Mouse (Mus musculus) heart, embryonic 15.5 days (tissue): Measurements from ENCODE around the gene Krtap27-1. TPM values are rescaled to one million over a fixed set of nuclear protein-coding genes. Genes with fewer than 3 reads are reported as not detected.
A peak's percentile ranks its signal among the peaks of the same experiment; 100 is the strongest.

Source experiments
- ATAC-seq: fragments of 200-750 bp; cut with Nextera tagmentation; replicated peaks from 2 replicates; pipeline ENCODE4 v1.8.0; 2017; ENCODE audit warnings: low read depth, moderate TSS enrichment; ENCODE audit not compliant: insufficient number of reproducible peaks, insufficient read depth, low FRiP score
- H3K27ac ChIP-seq: fragments of 300-500 bp; sonication (generic); 2 replicates; pipeline ENCODE4 v1.5.1; 2015; ENCODE audit warnings: mild to moderate bottlenecking, inconsistent platforms
- H3K27me3 ChIP-seq: fragments of 300-500 bp; sonication (generic); 2 replicates; pipeline ENCODE4 v1.6.1; 2015; ENCODE audit warnings: inconsistent platforms
- H3K36me3 ChIP-seq: fragments of 300-500 bp; sonication (generic); 2 replicates; pipeline ENCODE4 v1.6.1; 2015; ENCODE audit warnings: mild to moderate bottlenecking, inconsistent platforms
- H3K4me1 ChIP-seq: fragments of 300-500 bp; sonication (generic); replicated peaks from 2 replicates; pipeline ENCODE4 v1.6.1; 2015; ENCODE audit warnings: inconsistent platforms
- H3K4me2 ChIP-seq: fragments of 300-500 bp; sonication (generic); 2 replicates; pipeline ENCODE4 v1.6.1; 2015; ENCODE audit warnings: inconsistent platforms, mild to moderate bottlenecking, moderate library complexity
- H3K4me3 ChIP-seq: fragments of 300-500 bp; sonication (generic); 2 replicates; pipeline ENCODE4 v1.5.1; 2015; ENCODE audit warnings: mild to moderate bottlenecking, inconsistent platforms
- H3K9ac ChIP-seq: fragments of 300-500 bp; sonication (generic); 2 replicates; pipeline ENCODE4 v1.6.1; 2015; ENCODE audit warnings: mild to moderate bottlenecking, inconsistent platforms
- H3K9me3 ChIP-seq: fragments of 300-500 bp; sonication (generic); replicated peaks from 2 replicates; pipeline ENCODE4 v1.6.1; 2016; ENCODE audit warnings: inconsistent platforms
- WGBS: fragments of 180-500 bp; shearing (Covaris S2); methylation state at CpG from one replicate; pipeline ENCODE4 v1.1.7; 2015; ENCODE audit warnings: mixed read lengths; 5-methylcytosine and 5-hydroxymethylcytosine counted together
- polyA plus RNA-seq: library from polyadenylated mRNA; unstranded; fragments of >200 nt; fragmentation: Nextera tagmentation; extraction: Ambion mirVana; gene quantifications from 2 replicates; pipeline ENCODE4 v1.2.1, GENCODE M21; 2015

Krtap27-1 gene
- polyA plus RNA-seq, 1 experiment from 2014 or later, result not detected

DNA sequence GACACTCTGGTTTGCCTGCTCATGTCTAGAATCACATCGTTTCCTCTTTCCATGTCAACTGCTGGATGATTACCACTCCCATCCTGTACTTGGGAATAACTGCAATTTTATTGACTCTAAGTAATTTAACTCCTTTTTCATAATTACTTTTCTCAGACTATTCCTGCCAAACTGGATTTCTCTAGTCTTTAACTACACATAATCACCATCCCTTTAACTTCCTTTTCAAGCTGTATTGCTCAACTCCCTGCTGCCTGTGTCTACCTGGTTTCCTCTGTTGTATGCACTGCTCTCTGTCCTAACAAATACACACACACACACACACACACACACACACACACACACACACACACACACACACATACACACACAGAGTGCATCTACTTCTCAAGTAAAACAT lies 20.4 kb downstream of the Krtap27-1 start:
- Histone ChIP-seq H3K4me2 (no peak overlapping the region), H3K9me3 (no peaks in the 10 kb centered on the region), H3K4me1 (no peaks in the 10 kb centered on the region), H3K27ac (no peak overlapping the region), H3K4me3 (no peak overlapping the region), H3K9ac (no peak overlapping the region), H3K36me3 (no peaks in the 10 kb centered on the region), H3K27me3 (no peaks in the 10 kb centered on the region)
- WGBS, result 53% methylated on average over 1 of the region's 1 CpGs
- ATAC-seq, result no peak

DNA sequence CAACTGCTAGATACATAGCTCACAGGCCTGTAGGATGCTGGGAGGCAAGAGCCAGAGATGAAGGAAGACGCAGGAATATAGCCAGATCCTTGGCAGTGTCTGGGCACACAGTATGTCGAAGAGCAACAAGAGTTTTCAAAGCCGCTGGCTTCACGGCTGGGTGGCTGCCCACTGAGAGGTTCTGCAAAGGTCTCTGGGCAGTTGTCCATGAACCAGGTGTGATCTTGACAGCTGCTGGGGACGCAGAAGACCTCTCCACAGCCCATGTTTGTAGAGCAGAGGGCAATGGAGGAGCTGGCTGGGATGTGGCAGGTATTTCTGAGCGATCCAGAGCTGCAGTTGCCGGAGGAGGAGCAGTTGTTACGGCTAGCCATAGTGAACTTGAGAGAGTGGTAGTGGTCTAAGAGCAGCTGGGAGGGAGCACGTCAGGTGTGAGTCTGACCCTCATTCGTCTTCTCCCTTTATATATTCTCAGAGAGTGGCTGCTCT lies 24.1 kb downstream of the Krtap27-1 start, which contains the start of gene Krtap26-1:
Gene Krtap26-1 (minus strand): TSS at position 439 of the 489 bp plus-strand sequence.
- H3K36me3 ChIP-seq, result no peaks in the 10 kb centered on the region
- H3K9ac ChIP-seq, result no peak within 1 kb of the TSS
- H3K4me3 ChIP-seq, result no peak within 1 kb of the TSS
- no peak for ATAC-seq
- no peaks in the 10 kb centered on the region for H3K4me1 ChIP-seq
- H3K27ac ChIP-seq, result no peak within 1 kb of the TSS
- H3K9me3 ChIP-seq, result no peaks in the 10 kb centered on the region
- no peak within 1 kb of the TSS for H3K4me2 ChIP-seq
- 82% methylated on average over 10 of the region's 10 CpGs for WGBS
- no peaks in the 10 kb centered on the region for H3K27me3 ChIP-seq

DNA sequence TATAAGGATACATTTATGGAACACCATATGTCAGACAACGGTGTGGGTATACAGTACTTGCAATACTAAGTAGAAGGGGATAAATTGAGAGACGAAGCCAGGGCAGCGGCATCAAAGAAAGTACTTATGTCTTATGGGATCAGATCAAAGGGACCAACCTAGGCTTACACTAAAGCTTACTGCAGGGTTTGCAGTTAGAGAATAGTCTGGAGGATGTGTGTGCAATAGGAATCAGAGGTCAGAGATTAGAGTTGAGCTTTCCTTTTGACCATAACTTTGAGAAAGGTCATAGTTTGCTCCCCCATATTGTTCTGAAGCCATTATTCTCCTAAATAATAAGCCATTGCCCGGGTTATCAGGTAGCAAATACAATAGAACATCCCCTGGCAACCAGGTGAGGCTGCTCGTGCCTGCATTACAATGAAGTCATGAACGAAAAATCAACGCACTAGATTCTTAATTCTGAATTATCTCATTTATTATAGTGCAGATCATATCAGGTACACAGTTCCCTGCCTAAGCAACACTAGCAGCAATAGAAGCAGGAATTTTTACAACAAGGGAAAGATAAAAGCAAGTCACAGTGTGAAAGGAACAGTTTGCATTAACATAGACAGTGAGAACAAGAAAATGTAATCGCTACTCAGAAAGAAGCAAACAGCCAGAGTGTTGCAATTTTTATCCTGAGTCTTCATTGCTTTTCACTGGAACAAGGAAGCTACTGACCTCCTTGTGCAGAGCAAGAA lies 24.9 kb downstream of the Krtap27-1 start:
- Histone ChIP-seq H3K27ac (no peak overlapping the region), H3K36me3 (no peaks in the 10 kb centered on the region), H3K4me3 (no peak overlapping the region), H3K27me3 (no peaks in the 10 kb centered on the region), H3K9me3 (no peaks in the 10 kb centered on the region), H3K4me1 (no peaks in the 10 kb centered on the region), H3K4me2 (no peak overlapping the region), H3K9ac (no peak overlapping the region)
- 82% methylated on average over 8 of the region's 8 CpGs for WGBS
- no peak for ATAC-seq

DNA sequence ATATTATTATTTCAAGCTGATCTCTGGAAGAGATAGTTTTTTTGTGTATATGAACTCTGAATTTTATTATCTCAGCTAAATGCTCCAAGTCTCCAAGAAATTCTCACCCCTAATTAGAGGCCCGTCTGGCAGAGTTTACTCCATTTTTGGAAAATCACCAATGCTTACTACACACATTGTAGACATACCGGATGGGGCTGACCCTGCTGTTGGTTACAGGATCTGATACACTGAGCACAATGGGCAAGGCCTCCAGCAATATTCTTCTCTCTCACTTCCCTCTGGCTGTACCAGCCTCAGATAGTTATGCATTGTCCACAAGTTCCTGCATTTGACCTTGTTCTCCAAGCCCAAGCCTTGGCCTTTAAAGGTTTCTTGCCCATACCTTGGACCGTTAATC lies 31.4 kb downstream of the Krtap27-1 start:
- Histone ChIP-seq H3K4me3 (no peak overlapping the region), H3K27me3 (no peaks in the 10 kb centered on the region), H3K4me1 (peaks cover 1% of the 10 kb centered on the region), H3K4me2 (no peak overlapping the region), H3K27ac (no peak overlapping the region), H3K9ac (no peak overlapping the region), H3K9me3 (no peaks in the 10 kb centered on the region), H3K36me3 (no peaks in the 10 kb centered on the region)
- WGBS, result 74% methylated on average over 3 of the region's 3 CpGs
- no peak for ATAC-seq

DNA sequence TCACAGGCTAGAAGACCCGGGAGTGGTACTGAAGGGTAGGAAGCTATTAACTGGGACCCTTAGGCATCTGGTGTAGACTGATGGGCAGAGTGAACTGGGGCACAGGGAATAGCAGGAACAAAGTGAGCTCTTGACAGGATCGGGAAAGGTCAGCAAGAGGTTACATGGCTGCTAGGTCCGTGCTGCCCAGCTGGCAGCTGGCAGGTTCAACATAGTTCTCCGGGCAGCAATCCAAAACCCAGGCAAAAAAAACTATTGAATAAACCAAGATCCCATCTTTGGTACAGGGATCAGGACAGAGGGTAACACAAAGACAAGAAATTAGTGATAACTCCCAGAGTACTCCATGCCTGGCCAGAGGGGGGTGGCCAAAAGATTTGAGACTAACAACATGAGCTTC lies 36.3 kb downstream of the Krtap27-1 start:
- Histone ChIP-seq H3K27me3 (no peaks in the 10 kb centered on the region), H3K9ac (no peak overlapping the region), H3K4me1 (peaks cover 4% of the 10 kb centered on the region), H3K9me3 (no peaks in the 10 kb centered on the region), H3K4me2 (no peak overlapping the region), H3K4me3 (no peak overlapping the region), H3K27ac (no peak overlapping the region), H3K36me3 (no peaks in the 10 kb centered on the region)
- peak; percentile 66; the same call in 1 of the 2 replicates for ATAC-seq
- WGBS, result 34% methylated on average over 4 of the region's 4 CpGs

DNA sequence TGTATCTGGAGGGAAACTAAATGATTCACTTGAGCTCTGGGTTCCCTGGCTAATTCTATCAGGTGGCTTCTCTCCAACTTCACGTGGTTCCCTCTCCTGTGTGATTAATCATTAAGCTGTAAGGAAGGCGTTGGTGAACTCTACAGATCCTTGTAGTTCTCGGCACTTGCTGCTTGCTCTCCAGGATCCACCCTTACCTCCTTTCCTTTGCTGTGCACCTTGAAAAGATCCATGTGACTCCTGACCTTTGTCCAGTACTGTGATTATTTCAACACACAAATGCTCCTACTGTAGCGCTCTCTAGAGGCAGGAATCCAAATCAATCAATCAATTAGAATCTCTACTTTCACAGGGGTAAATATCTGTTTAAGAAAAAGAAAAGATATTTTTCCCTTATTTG lies 40.0 kb downstream of the Krtap27-1 start:
- Histone ChIP-seq H3K4me3 (no peak overlapping the region), H3K4me1 (peaks cover 4% of the 10 kb centered on the region), H3K9ac (no peak overlapping the region), H3K27ac (no peak overlapping the region), H3K27me3 (no peaks in the 10 kb centered on the region), H3K9me3 (no peaks in the 10 kb centered on the region), H3K36me3 (no peaks in the 10 kb centered on the region), H3K4me2 (no peak overlapping the region)
- ATAC-seq, result no peak
- 71% methylated on average over 4 of the region's 4 CpGs for WGBS

DNA sequence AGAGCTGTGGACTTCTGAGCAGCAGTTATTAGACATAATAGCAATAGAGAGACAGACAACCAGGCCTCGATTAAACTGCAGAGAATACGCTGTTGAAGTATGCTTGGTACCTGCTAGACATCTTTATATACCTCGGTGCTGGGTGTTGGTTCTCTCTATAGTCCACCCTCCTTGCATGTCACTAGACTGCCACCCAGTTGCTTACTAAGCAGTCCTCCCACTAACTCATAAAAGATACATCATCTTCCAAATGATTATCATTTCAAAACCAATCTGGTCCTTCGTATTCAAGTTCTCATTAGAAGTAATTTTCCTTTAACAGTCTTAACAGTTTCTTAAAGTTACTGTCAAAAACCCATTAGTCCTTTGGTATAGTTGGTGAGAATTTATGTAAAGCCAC lies 43.9 kb downstream of the Krtap27-1 start, which contains the start of gene 2310079G19Rik:
Gene 2310079G19Rik (minus strand): TSS at position 101 of the 400 bp plus-strand sequence.
- H3K4me1 ChIP-seq, result no peaks in the 10 kb centered on the region
- no peaks in the 10 kb centered on the region for H3K27me3 ChIP-seq

More for the DNA sequence above, 43.9 kb downstream of the Krtap27-1 start, which contains the start of gene 2310079G19Rik:
- Histone ChIP-seq H3K4me2 (no peak within 1 kb of the TSS), H3K36me3 (no peaks in the 10 kb centered on the region), H3K9ac (no peak within 1 kb of the TSS), H3K4me3 (no peak within 1 kb of the TSS), H3K27ac (no peak within 1 kb of the TSS), H3K9me3 (no peaks in the 10 kb centered on the region)
- WGBS, result 86% methylated on average over 4 of the region's 4 CpGs
- ATAC-seq, result no peak

Other genes starting within 250 kb of the Krtap27-1 start
- not detected in 2 replicates for gene Cldn17, start 164.7 kb downstream of the Krtap27-1 start, polyA plus RNA-seq
- 0.28 and 1.2 TPM in 2 replicates for gene Cldn8, start 108.5 kb downstream of the Krtap27-1 start, polyA plus RNA-seq
- not detected in 2 replicates for gene Krtap24-1, start 59.4 kb downstream of the Krtap27-1 start, polyA plus RNA-seq
- gene 2310079G19Rik, start 44.0 kb downstream of the Krtap27-1 start, polyA plus RNA-seq, result not detected in 2 replicates
- gene Krtap26-1, start 23.9 kb downstream of the Krtap27-1 start, polyA plus RNA-seq, result not detected in 2 replicates
- not detected in 2 replicates for gene 2310061N02Rik, start 36.3 kb upstream of the Krtap27-1 start, polyA plus RNA-seq
- gene Krtap13-1, start 57.2 kb upstream of the Krtap27-1 start, polyA plus RNA-seq, result not detected in 2 replicates
- gene Krtap13, start 80.0 kb upstream of the Krtap27-1 start, polyA plus RNA-seq, result not detected in 2 replicates
- gene 2310034C09Rik, start 87.2 kb upstream of the Krtap27-1 start, polyA plus RNA-seq, result not detected in 2 replicates
- gene 2310057N15Rik, start 102.5 kb upstream of the Krtap27-1 start, polyA plus RNA-seq, result not detected in 2 replicates
- gene Gm5965, start 106.2 kb upstream of the Krtap27-1 start, polyA plus RNA-seq, result not detected in 2 replicates
- not detected in 2 replicates for gene Gm20741, start 140.5 kb upstream of the Krtap27-1 start, polyA plus RNA-seq
- not detected in 2 replicates for gene Krtap15, start 148.5 kb upstream of the Krtap27-1 start, polyA plus RNA-seq
- not detected in 2 replicates for gene Krtap14, start 154.5 kb upstream of the Krtap27-1 start, polyA plus RNA-seq
- not detected in 2 replicates for gene Krtap19-1, start 197.7 kb upstream of the Krtap27-1 start, polyA plus RNA-seq
- gene Krtap19-2, start 202.6 kb upstream of the Krtap27-1 start, polyA plus RNA-seq, result not detected in 2 replicates
- gene Krtap19-3, start 206.4 kb upstream of the Krtap27-1 start, polyA plus RNA-seq, result not detected in 2 replicates
- gene Krtap19-4, start 213.4 kb upstream of the Krtap27-1 start, polyA plus RNA-seq, result not detected in 2 replicates
- gene Krtap19-5, start 224.8 kb upstream of the Krtap27-1 start, polyA plus RNA-seq, result not detected in 2 replicates